Mouse (Mus musculus) embryo, embryonic 11.5 days (tissue): Measurements from ENCODE around the gene Mylk4.

Experiments used
- DNase-seq: peaks from one replicate; pipeline ENCODE4 v3.0.0-alpha.2; 2012; ENCODE audit warnings: low read depth, low spot score

The Mylk4 gene

DNA sequence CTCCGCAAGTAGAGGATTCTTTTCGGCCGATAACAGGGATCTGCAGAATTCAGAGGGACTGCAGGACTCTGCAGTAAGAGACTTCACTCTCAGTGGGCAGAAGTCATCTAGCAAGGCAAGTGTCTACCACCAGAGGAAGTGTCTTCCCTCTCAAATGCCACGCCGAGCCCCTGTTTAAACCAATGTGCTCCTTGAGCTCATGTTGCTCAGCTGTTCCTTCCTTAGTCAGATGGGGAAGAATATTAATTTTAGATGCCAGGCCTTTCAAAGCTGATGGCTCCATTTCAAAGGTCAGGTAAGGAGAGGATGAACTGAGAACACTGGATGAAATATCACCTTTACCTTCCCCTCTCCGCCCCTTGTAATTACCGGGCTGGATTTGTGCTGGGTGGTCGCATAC lies at the start of gene Mylk4:
Gene Mylk4, minus strand, starts transcription at position 139 of the 400 bp plus-strand sequence.
- DNase-seq, result no peak

DNA sequence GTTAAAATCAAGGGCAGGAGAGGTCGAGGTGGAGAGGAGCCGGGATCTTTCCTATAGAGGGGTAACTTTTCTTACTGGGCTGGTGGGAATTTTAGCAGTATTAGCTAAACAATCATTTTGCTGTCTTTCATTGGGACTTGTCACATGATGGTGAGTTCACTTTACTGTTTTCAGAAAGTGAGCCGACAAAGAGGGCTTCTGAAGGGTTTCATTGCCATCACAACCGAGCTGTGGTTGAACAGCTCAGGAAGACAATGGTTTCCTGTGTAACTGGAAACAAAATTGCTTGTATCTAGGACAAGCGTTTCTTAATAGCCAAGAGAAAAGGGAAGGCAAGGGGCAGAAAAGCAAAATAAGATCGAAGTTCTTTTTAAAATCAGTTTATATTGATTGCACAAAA lies 49.5 kb upstream of the Mylk4 start:
- DNase-seq, result no peak

DNA sequence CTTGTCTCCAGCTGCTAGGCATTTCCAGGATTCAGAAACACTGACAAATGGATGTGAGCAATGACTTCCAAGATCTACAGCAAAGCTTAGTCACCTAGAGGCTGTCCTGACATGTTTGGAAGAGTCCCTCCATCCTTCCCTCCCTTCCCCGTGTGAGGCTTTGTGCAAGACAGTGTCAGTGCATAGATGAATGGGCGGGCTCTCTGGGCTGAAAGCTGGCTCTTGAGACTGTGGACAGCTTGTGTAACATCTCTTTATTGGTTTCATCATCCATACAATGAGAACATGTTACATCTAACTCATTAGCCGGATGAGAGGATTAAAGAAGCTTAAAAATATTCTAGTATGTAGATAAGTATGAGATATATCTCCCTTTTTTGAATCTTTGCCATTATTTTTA lies 49.0 kb upstream of the Mylk4 start:
- DNase-seq, result no peak

DNA sequence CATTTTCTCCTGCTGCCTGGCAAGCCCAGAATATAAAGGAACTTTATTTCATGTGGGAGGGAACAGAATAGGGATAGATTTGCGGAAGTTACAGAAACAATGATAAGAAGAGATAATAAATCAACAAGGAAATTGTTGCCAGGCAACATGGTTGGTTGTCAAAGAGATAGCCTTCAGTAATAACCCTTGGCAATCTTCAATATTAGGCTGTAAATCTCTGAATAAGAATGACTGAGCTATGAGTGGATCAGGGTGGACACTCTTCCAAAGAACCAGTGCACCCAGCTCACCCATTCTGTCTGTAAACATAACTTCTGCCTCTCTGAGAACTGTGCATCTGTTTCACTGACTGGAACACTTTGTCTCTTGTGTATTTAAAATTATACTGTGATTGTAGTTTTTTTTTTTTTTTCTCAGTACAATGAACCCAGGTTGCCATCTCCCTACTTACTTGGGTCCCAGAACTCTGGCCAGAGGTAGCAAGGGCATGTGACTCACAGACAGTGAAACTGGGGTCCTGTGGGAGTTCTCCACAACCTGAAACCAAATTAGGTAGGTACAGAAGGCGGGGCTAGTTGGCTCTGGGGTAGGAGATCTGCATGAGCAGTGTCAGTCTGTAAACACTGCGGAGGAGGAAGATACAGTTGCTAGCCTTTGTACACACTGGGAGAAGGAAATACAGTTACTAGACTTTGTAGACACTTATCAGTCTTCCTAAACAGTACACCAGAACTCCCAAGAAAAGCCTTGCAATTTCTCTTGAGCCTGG lies 47.9 kb upstream of the Mylk4 start:
- no peak for DNase-seq

DNA sequence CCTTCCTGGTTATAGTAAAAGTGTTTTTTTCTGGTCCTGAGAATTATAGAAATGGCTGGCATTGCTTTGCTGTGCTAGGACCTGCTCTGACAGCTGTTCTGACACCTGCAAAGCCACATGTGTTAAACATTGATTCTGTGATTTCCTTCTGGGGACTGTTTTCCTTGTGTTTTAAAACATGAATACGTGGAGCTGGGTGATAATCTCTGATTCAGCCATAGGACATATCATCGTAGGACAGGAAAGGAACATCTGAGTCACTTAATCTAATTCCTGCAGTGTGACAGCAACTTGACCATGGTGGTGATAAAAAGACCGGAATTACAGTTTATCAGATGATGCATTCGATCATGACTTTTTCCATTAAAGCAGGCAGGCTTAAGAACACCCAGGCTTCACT lies 45.1 kb upstream of the Mylk4 start:
- no peak for DNase-seq

DNA sequence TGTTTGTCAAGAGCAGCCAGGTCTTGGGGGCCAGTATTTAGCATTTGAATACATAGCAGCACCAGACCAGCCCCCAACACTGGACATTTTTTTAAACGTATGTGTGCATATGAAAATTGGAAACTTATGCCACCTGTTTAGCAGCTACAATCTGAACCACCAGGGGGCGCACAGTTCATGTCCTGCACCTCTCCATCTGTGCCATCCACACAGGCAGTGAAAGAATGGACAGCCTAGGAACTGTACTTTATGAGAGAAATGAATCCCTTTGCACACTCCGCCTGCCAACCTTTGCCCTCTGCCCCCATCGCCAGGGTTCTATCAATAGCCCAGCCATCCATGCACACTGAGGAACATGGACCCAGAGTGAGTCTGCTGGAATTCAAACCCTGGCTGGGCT lies 44.2 kb upstream of the Mylk4 start:
- DNase-seq, result peak; percentile 24

DNA sequence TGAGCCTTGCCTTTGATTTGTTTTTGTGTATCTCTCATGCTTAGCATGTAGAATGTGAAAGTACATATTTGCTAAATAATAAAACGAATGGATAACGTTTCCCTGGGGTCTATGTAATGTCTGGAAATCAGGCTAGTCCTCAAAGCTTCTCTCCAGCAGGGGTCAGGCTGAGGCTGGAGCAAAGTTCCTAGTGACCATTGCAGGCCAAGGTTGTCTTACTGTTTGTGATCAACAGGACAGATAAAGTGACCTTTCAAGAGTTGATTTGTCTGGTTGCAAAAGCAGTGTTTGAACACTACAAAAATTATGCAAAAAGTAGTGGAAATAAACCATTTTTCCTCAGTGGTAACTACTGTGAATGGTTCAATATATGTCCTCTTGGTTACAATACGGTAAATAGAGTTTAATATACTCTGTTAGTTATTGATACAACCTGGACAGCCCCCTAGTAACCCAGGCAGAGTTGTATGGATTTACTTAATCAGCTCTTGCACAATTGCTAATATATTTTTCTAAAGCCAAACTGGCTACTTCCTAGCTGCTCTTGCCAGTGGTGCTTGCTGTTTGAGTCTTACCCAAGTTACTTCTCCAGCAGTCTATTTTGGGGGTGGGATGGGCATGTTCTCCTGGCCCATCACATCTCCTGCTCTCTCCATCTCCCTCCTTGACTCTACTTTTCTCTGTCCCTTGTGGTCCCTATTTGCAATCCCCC lies 43.5 kb upstream of the Mylk4 start:
- no peak for DNase-seq

DNA sequence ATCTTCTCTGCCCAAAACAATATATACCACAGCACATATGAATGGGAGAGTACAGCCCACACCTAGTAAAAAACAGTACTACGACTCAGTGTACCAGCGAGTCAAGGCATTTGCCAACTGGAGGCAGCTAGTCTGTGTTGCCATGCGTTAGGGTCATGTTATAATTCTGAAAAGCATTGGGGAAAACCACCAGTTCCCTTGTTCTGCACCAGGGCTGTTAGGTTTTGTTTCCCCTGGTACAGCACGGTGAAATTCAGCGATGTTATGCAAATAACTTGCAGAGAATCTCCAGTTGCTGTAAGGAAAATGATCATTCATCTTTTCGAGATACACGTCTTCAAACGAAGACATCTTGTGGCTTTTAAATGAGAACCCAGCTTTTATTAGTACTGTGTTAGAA lies 41.8 kb upstream of the Mylk4 start:
- DNase-seq, result no peak

DNA sequence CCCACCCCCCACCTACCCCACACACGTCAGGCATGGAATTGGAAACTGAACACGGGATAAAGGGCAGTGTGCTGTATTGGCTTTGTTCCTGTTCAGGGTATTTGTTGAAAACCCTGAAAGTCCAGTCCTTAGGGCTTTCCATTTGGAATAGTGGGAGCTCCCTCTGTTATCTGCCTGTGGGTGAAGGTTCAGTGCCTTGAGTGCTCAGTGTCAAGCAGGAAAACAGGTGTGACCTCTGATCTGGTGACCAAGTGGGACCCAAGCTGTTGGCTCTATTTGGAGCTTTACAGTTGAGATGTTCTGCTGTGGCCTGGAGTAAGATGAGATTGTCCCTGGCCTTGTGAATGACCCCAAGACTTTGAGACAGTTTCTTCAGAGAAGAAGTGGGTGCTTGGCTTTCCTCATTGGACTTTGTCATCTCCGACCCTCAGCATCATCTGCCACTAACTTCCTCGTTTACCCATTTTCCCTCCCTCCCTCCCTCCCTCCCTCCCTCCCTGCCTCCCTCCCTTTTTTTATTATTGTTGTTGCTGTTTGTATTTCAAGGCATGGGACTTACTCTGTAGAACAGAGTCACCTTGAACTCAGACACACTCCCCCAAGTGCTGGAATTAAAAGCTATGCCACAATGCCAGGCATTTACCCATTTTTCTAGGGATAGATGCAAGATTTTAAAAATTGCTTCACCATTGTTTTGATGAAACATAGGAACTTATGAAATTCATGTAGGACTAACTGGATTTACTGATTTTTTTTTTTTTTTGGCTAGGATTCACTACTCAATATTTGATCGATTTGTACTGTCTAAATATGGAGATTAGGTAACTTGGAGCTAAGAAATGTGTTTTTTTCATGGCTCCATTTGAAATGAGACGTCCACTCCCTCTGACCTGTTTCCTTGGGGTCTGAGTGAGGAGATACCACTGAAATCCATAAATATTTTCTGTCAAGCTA lies 40.9 kb upstream of the Mylk4 start:
- DNase-seq, result no peak

DNA sequence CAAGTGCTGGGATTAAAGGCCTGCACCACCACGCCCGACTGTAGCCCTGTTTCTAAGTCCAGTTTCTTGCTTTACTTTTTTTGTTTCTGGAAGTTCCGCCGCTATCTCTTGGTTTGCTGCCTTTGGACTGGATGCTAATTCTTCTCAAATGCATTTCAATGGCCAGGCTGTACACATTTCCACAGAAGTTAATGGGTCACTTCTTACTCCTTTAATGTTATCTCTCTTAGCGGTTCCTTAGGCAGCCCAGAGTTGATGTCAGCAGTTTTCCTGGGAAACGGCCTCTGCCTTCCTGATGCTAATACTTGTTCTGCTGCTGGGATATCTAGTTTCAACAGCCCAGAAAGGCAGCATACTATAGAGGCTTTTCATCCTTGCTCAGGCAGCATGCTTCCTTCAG lies 39.4 kb upstream of the Mylk4 start:
- DNase-seq, result no peak

GRCm38 (mm10) chr13:32821671-32822070 lies 37.9 kb upstream of the Mylk4 start:
- DNase-seq, result no peak

DNA sequence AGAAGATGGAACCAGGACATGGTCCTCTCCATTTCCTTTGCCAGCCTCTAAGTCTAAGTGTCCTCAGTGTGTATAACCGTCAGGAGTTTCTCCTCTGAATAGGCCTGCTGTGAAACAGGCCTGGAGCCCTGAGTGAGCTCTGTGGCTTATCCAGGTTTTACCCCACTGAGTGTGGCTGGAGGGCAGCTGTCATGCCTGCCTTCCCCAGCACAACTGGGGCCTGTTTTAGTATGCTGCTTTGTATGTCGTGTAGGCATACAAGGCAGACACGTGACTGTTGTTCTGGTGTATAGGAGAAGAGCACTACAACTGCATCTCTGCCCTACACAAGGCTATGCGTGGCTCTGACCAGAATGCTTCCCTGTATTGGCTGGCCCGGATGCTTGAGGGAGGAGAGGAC lies 36.2 kb upstream of the Mylk4 start:
- no peak for DNase-seq

DNA sequence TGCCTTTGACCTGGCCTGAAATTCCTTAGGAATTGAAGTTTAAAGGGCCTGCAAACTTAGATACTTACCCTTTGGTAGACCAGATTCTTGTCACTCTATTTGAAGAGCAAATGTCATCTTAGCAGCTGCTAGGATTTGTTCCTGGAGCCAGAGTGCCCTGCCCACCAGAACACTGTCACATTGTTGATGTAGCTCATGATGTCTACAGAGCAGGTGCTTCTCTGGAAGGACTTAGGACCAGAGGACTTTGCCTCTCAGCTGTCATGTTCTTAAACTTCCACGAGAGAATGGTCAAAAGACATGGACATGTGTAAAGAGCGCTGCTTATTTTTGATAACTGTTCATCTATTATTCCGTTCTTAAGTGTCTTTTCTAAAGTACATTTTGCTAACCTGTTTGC lies 35.5 kb upstream of the Mylk4 start:
- no peak for DNase-seq

DNA sequence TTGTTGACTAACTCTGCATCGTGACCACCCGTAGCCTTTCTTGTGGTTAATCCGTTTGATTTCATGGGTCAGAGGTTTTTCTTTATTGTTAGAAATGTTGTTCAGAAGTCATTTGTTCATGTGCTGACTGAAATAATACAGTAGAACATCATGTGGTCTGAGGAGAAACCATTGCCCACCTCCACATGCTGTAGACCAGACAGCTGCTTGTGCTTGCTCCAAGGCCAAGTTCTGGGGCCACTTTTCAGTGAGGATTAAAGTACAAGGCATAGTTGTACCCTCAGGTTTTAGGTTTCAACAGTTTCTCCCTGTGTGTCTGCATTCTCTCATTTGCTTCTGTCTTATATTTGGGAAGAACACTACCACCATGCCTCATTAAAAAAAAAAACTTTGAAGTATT lies 23.9 kb upstream of the Mylk4 start:
- no peak for DNase-seq

- DNase-seq, result no peak
Measured at GRCm38 (mm10) chr13:32806820-32807219, 23.1 kb upstream of the Mylk4 start.

DNA sequence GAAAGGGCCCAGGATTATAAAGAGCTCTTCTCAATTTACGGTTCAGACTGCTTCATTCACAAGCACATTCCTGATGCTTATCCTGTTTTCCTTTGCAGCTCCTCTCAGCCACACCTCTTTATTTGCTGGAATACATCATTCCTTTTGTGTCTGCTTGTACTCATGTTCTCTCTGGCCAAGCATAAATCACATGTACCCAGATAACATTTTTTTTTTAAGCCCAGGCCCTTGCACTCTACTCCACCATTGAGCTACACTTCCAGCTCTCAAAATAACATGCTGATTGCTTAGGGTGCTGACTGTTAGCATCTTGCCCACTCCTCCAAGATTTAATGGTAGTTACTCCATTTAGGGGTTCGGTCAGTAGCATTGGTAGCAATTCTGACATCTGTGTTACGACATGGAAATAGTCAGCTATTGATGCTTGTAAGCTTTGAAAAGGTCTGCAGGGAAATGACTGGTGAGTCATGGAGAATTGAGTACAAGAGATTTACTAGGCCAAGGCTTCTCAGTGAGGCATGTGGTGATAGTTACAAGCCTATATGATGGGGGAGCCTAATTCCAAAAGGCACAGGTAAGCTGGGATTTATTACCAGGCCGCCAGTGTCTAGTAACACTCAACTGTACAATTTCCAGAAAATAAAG lies 20.1 kb upstream of the Mylk4 start:
- DNase-seq, result no peak

- DNase-seq, result peak; percentile 26
Measured at GRCm38 (mm10) chr13:32802259-32803081, 18.7 kb upstream of the Mylk4 start, which contains the start of gene D930007J09Rik. TSS of gene D930007J09Rik (minus strand) at chr13:32802849.

- peak; percentile 98 for DNase-seq
Measured at GRCm38 (mm10) chr13:32801693-32802221, 18.0 kb upstream of the Mylk4 start, which contains the start of gene Wrnip1. TSS of gene Wrnip1 (plus strand) at chr13:32802038.

DNA sequence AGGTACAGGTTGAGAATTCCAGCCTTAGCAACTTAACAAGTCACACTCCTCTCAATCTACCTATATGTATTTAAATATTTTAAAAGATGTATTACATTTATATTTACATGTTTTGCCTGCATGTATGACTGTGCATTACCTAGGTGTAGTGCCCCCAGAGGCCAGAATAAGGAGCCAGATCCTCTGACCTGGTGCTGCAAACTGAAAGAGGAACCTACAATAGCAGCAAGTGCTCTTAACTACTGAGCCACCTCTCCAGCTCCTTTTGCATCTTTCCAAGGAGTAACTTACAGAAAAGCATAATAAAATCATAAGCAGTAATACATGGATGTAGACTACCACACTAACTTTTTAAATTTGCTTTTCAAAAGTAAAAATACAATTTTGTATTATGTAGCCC lies 17.1 kb upstream of the Mylk4 start:
- DNase-seq, result no peak

GRCm38 (mm10) chr13:32799131-32799530 lies 15.4 kb upstream of the Mylk4 start:
- no peak for DNase-seq
